Mouse (Mus musculus): ENCODE measurements around the gene Pcsk7. TPM values are rescaled to one million over a fixed set of nuclear protein-coding genes. Genes with fewer than 3 reads are reported as not detected.

The Pcsk7 gene
- polyA plus RNA-seq, 1 experiment from 2014 or later = 16.4 TPM

DNA sequence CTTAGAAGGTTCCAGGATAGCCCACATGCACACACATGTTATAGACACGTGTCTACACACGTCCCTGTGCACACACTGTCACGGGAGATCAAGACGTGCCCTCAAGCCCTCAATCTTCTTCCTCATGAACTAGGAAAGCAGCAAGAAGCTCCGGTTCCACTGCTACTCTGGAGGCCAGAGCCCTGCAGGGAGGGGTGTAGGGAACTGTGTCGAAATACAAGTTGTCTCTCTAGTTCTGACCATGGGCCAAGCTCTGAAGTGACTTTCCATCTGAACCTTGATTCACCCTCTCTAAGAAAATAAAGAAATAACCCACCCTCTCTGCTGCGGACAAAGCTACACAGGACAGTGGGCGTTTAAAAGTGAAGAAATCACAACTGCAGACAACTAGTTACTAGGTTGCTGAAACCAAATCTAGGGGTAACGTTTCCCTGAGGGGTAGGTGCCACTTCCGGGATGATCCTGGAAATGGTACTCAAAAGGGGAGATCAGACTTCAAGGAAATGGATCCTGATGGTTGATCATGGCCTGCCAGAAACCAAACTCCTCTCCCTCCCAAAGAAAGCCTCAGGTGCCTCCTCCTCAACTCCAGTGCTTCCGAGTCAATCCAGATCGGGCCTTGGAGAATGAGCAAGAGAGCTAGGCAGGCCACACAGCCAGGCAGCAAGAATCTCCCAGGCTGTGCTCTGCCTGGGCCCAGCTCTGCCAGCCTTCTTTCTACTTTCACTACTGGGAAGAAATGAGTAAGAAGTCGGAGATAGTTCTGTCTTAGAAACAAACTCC lies 47.4 kb downstream of the Pcsk7 start:
- no peaks in the 10 kb centered on the region for H3K9me3 ChIP-seq
- peak overlapping the region; percentile 82 for H3K4me2 ChIP-seq
- H3K27ac ChIP-seq (replicated peaks) = peak overlapping the region; percentile 93
- H3K4me1 ChIP-seq = peaks cover 40% of the 10 kb centered on the region
- H3K27me3 ChIP-seq (replicated peaks) = no peaks in the 10 kb centered on the region
- peak overlapping the region; percentile 77 for H3K4me3 ChIP-seq
- peak overlapping the region; percentile 95 for H3K9ac ChIP-seq
- ATAC-seq (ENCODE audit: extremely low read depth, insufficient number of reproducible peaks, low FRiP score, low TSS enrichment) = no peak
- WGBS = 52% methylated on average over 13 of the region's 13 CpGs
- peaks cover 40% of the 10 kb centered on the region for H3K36me3 ChIP-seq

DNA sequence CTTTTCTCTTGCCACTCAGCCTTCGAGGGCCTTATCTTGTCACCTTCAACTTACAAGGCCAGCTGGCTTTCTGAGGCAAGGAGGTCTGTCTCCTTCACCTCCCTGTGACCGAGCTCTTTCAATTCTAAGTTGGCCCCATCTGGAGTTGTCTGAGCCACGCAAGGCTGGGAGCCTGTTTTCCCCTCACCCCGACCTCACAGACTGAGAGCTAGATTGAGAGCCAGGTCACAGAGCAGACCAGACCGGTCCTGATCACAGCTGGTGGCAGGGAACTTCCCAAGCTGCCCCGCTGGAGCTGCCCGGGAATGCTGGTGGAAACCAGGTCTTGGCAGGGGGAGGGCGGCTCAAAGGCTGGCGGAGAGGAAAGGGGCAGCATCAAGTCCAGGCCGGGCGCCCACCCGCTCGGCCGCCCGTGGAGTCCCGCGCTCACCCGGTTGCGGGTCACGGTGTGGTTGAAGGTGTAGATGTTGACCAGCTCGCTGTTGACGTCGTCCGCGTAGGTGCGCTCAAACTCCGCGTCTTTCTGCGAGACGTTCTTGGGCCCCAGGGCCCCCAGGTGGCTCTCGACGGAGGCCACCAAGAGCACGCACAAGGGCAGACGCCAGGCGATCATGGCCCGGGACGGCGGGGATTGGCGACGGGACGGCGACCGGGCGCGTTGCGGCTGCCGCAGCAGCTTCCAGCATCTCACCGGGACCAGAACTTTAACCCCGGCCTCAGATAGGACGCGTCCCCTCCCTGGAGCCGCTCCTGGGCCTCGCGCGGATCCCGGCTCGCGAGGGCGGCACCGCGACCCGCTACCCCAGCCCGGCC lies 48.2 kb downstream of the Pcsk7 start:
- Histone ChIP-seq H3K27me3 (replicated peaks) (no peaks in the 10 kb centered on the region), H3K9ac (peak overlapping the region; percentile 95), H3K4me3 (peak overlapping the region; percentile 77), H3K27ac (replicated peaks) (peak overlapping the region; percentile 93), H3K36me3 (peaks cover 32% of the 10 kb centered on the region), H3K9me3 (no peaks in the 10 kb centered on the region), H3K4me1 (peaks cover 44% of the 10 kb centered on the region), H3K4me2 (peak overlapping the region; percentile 82)
- ATAC-seq (ENCODE audit: extremely low read depth, insufficient number of reproducible peaks, low FRiP score, low TSS enrichment) = peak; percentile 43; the same call in 1 of the 2 replicates
- under 1% methylated on average over 58 of the region's 63 CpGs for WGBS

DNA sequence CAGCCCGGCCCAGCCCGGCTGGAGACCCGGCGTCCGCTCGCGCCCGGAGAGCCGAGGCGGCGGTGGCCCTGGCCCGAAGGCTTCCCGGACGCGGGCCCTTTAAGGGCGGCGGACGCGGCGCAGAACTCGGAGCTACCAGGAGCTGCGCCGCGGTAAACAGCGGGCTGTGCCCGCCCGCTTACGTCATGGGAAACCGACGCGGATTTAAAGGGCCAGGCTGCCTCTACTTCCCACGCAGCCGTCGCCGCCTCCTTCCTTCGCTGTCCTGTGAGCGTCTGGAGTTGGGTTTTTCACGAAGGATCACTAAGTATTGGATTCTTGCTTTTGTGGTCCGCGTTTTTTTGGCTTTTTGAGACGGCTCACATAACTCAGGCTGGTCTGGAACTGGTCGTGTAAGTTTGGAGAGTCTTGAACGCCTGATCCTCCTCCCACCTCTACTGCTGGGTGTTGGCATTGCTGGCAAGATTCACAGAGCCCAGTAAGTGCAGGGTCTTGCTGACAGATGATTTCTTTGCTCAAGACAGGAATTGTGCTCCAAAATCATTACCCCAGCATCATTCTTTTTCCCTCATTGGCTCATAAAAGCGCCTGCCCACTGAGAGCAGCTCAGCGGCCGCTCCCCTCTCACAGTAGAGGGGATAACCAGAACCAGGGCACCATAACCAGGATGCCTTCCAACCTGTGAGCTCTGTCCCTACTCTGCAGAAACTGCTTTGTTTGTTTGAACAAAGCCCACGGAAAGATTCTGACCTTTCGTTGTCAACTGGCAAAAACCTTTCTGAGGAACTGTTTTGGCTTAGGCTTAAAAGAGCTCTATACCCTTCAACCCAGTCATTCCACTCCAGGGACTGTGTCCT lies 49.0 kb downstream of the Pcsk7 start, which contains the start of gene Sidt2:
TSS of gene Sidt2 (minus strand) at position 152 of the 857 bp plus-strand sequence.
- Histone ChIP-seq H3K27ac (replicated peaks) (peak within 1 kb of the TSS; percentile 93), H3K4me1 (peaks cover 44% of the 10 kb centered on the region), H3K9me3 (no peaks in the 10 kb centered on the region), H3K4me3 (peak within 1 kb of the TSS; percentile 77), H3K36me3 (peaks cover 24% of the 10 kb centered on the region), H3K4me2 (peak within 1 kb of the TSS; percentile 82), H3K27me3 (replicated peaks) (no peaks in the 10 kb centered on the region), H3K9ac (peak within 1 kb of the TSS; percentile 95)
- under 1% methylated on average over 48 of the region's 48 CpGs for WGBS
- ATAC-seq (ENCODE audit: extremely low read depth, insufficient number of reproducible peaks, low FRiP score, low TSS enrichment) = peak; percentile 85

- no peak for ATAC-seq (ENCODE audit: extremely low read depth, insufficient number of reproducible peaks, low FRiP score, low TSS enrichment)
- peak overlapping the region; percentile 57 for H3K27ac ChIP-seq (replicated peaks)
Observed at GRCm38 (mm10) chr9:45958023-45958670, 51.9 kb downstream of the Pcsk7 start.

DNA sequence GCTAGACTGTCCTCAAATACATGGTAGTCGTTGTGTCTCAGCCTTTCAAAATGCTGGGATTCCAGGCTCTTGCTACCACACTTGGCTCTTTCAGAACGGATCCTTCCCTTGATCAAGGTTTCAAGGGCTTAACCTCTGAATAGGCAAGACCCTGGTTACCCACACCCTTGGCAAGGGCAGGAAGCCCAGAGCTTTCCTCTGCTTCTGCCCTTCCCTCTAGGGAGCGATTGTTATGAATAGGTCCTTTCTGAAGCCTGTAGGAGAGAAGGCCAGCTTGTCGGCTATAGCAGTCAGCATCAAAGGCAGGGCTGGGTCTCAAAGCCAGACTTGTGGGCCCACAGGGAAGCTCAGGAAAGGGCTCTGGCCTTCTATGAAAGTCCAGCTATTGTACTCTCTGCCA lies 52.6 kb downstream of the Pcsk7 start:
- no peaks in the 10 kb centered on the region for H3K9me3 ChIP-seq
- peaks cover 37% of the 10 kb centered on the region for H3K4me1 ChIP-seq
- 55% methylated on average over 4 of the region's 4 CpGs for WGBS
- H3K4me3 ChIP-seq = no peak overlapping the region
- H3K27me3 ChIP-seq (replicated peaks) = no peaks in the 10 kb centered on the region
- no peak overlapping the region for H3K9ac ChIP-seq
- no peak overlapping the region for H3K4me2 ChIP-seq
- ATAC-seq (ENCODE audit: extremely low read depth, insufficient number of reproducible peaks, low FRiP score, low TSS enrichment) = no peak
- H3K36me3 ChIP-seq = peaks cover 34% of the 10 kb centered on the region
- peak overlapping the region; percentile 57 for H3K27ac ChIP-seq (replicated peaks)

More at GRCm38 (mm10) chr9:45958023-45958670, 51.9 kb downstream of the Pcsk7 start:
- 53% methylated on average over 7 of the region's 7 CpGs for WGBS
- Histone ChIP-seq H3K9ac (no peak overlapping the region), H3K4me2 (no peak overlapping the region), H3K4me3 (no peak overlapping the region), H3K27me3 (replicated peaks) (no peaks in the 10 kb centered on the region), H3K36me3 (peaks cover 27% of the 10 kb centered on the region), H3K9me3 (no peaks in the 10 kb centered on the region), H3K4me1 (peaks cover 37% of the 10 kb centered on the region)

- Histone ChIP-seq H3K4me1 (peaks cover 39% of the 10 kb centered on the region), H3K9me3 (no peaks in the 10 kb centered on the region), H3K4me3 (no peak overlapping the region), H3K36me3 (peaks cover 42% of the 10 kb centered on the region), H3K9ac (no peak overlapping the region), H3K4me2 (no peak overlapping the region), H3K27ac (replicated peaks) (no peak overlapping the region), H3K27me3 (replicated peaks) (no peaks in the 10 kb centered on the region)
- ATAC-seq (ENCODE audit: extremely low read depth, insufficient number of reproducible peaks, low FRiP score, low TSS enrichment) = no peak
- WGBS = 77% methylated on average over 7 of the region's 7 CpGs
Observed at GRCm38 (mm10) chr9:45959661-45960060, 53.4 kb downstream of the Pcsk7 start.

GRCm38 (mm10) chr9:45961855-45962254 lies 55.6 kb downstream of the Pcsk7 start:
- Histone ChIP-seq H3K27me3 (replicated peaks) (no peaks in the 10 kb centered on the region), H3K36me3 (peaks cover 63% of the 10 kb centered on the region)

GRCm38 (mm10) chr9:45963577-45963976 lies 57.3 kb downstream of the Pcsk7 start:
- H3K4me1 ChIP-seq = peaks cover 22% of the 10 kb centered on the region
- H3K36me3 ChIP-seq = peaks cover 80% of the 10 kb centered on the region
- H3K9ac ChIP-seq = 0 out of 2 replicates have a peak overlapping the region, but pooled peaks have one; percentile 13
- H3K4me2 ChIP-seq = no peak overlapping the region
- WGBS = 79% methylated on average over 6 of the region's 6 CpGs
- no peaks in the 10 kb centered on the region for H3K27me3 ChIP-seq (replicated peaks)
- ATAC-seq (ENCODE audit: extremely low read depth, insufficient number of reproducible peaks, low FRiP score, low TSS enrichment) = no peak
- no peak overlapping the region for H3K4me3 ChIP-seq
- H3K27ac ChIP-seq (replicated peaks) = no peak overlapping the region
- no peaks in the 10 kb centered on the region for H3K9me3 ChIP-seq

More at GRCm38 (mm10) chr9:45961855-45962254, 55.6 kb downstream of the Pcsk7 start:
- Histone ChIP-seq H3K27ac (replicated peaks) (no peak overlapping the region), H3K4me3 (no peak overlapping the region), H3K4me2 (no peak overlapping the region), H3K9ac (no peak overlapping the region), H3K4me1 (peaks cover 29% of the 10 kb centered on the region), H3K9me3 (no peaks in the 10 kb centered on the region)
- 71% methylated on average over 2 of the region's 2 CpGs for whole genome bisulfite sequencing
- ATAC-seq (ENCODE audit: extremely low read depth, insufficient number of reproducible peaks, low FRiP score, low TSS enrichment) = no peak

DNA sequence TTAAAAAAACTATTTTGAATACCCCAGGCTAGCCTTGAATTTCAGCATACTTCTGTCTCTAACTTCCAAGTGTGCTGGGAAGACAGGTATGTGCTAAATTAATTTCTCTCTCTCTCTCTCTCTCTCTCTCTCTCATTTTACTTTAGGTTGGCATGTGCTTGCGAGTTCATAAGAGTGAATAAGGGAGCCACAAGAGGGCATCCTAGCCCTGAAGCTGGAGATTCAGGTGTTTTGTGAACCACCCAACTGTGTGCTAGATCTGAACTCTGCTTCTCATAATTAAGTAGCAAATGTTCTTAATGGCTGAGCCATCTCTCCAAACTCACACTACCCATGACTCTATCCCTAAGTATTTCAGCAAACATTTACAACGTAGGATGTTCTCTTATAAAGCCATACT lies 70.6 kb downstream of the Pcsk7 start:
- Histone ChIP-seq H3K9me3 (no peaks in the 10 kb centered on the region), H3K36me3 (peaks cover 62% of the 10 kb centered on the region), H3K4me1 (peaks cover 30% of the 10 kb centered on the region), H3K4me2 (no peak overlapping the region), H3K9ac (no peak overlapping the region), H3K27me3 (replicated peaks) (no peaks in the 10 kb centered on the region), H3K27ac (replicated peaks) (no peak overlapping the region), H3K4me3 (no peak overlapping the region)
- no peak for ATAC-seq (ENCODE audit: extremely low read depth, insufficient number of reproducible peaks, low FRiP score, low TSS enrichment)
- 88% methylated on average over 2 of the region's 2 CpGs for WGBS

Measured in heart, embryonic 13.5 days (tissue).